Mouse (Mus musculus): ENCODE results near the gene Rtp2. TPM values are rescaled to one million over a fixed set of nuclear protein-coding genes. Genes with fewer than 3 reads are reported as not detected.

The Rtp2 gene
- polyA plus RNA-seq, 1 experiment from 2014 or later = not detected

DNA sequence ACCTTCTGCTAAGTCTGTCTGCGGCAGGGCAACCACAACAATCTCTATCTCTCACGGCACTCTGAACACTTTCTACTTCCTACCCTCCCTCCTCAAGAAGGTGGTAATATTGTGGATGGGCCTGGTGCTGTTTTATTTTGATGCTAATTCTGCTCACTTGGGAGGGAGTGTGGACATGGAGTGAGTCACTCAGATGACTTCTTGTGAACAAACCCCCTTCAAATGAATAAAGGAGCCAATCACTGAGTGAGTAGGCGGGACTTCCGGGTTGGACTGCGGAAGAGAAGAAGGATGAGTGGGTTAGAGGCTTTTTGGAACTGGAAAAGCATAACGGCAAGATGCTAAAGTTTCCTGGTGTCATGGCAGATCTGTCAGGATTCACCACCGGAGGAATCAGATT, 30.8 kb downstream of the Rtp2 start:
- Histone ChIP-seq H3K4me1 (replicated peaks) (peaks cover 14% of the 10 kb centered on the region), H3K27me3 (no peaks in the 10 kb centered on the region), H3K27ac (no peak overlapping the region), H3K36me3 (no peaks in the 10 kb centered on the region), H3K9me3 (no peaks in the 10 kb centered on the region), H3K4me3 (replicated peaks) (no peak overlapping the region), H3K4me2 (replicated peaks) (no peak overlapping the region), H3K9ac (replicated peaks) (no peak overlapping the region)
- ATAC-seq = no peak
- 91% methylated on average over 7 of the region's 7 CpGs for whole genome bisulfite sequencing

DNA sequence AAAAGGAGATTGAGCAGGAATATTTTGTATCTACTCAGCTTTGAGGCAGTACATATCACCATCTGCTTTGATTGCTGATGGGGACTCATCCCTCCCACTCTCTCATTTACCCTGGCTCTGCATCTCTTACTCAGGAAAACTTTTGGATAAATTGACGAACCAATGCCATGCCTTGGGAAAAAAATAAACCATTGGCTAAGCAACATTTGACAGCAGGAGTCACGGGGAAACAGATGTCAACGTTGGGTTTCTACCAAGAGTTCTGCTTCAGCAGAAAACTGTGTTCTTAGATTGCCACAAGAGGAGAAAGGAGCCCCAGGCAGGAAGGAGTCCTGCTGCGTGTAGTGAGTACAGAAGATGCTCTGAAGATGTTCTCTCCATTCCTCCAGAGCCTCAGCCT, 32.1 kb downstream of the Rtp2 start:
- peaks cover 14% of the 10 kb centered on the region for H3K4me1 ChIP-seq (replicated peaks)
- WGBS = 89% methylated on average over 4 of the region's 4 CpGs

DNA sequence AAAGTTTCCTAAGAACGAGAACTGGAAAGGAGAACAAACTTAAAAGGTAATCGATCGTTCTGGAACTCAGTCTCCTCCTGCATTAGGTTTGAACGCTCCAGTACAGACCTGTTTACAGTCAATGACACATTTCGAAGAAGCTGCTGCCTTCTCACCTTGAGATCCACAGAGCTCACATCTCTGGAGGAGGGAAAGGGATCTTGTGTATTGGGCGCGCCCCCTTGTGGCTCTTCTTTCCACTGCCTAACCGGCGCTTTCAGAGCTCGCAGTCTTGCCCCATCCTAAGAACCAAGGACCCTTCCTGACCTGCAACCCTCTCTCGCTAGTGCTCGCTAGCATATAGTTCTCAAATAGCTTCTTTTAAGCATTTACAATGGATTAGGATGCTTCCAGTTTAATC, 33.4 kb downstream of the Rtp2 start:
- Histone ChIP-seq H3K36me3 (no peaks in the 10 kb centered on the region), H3K4me1 (replicated peaks) (peaks cover 14% of the 10 kb centered on the region), H3K9me3 (no peaks in the 10 kb centered on the region), H3K9ac (replicated peaks) (no peak overlapping the region), H3K4me2 (replicated peaks) (peak overlapping the region; percentile 55), H3K4me3 (replicated peaks) (no peak overlapping the region; the same call in 1 of the 2 replicates), H3K27me3 (no peaks in the 10 kb centered on the region), H3K27ac (0 out of 2 replicates have a peak overlapping the region, but pooled peaks have one; percentile 7)
- WGBS = 13% methylated on average over 12 of the region's 12 CpGs
- peak; percentile 73 for ATAC-seq

More for the DNA sequence above, 32.1 kb downstream of the Rtp2 start:
- no peaks in the 10 kb centered on the region for H3K9me3 ChIP-seq
- no peak overlapping the region for H3K4me3 ChIP-seq (replicated peaks)
- H3K36me3 ChIP-seq = no peaks in the 10 kb centered on the region
- no peak for ATAC-seq
- H3K27me3 ChIP-seq = no peaks in the 10 kb centered on the region
- no peak overlapping the region for H3K27ac ChIP-seq
- H3K4me2 ChIP-seq (replicated peaks) = no peak overlapping the region
- no peak overlapping the region for H3K9ac ChIP-seq (replicated peaks)

DNA sequence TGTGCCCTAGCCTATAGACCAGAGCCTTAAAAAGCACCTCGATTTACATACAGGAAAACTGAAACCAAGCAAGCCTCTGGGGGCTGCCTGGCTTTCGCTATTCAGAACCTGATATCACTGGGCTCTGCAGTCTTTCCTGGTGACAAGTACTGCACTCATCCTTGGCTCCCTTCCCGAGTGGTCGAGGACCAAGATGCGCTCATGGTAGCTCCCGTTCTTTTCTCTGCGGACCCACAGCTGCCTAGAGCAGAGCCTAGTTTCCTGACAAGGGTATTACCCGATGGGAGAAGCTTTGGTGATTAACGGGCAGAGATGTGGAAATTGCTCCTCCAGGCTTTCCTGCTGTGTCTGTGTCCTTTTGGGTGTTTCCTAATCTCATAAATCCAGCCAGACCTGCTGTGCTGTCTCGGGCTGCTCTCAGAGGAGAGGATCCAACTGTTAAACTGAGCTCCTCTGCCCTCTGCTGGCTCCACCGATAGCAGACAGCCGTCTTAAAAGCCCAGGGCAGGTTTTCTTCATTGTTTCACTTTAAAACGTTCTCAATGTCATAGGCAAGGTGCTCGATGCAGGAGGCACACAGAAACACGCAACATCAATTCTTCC, 34.1 kb downstream of the Rtp2 start:
- Histone ChIP-seq H3K4me2 (replicated peaks) (peak overlapping the region; percentile 55), H3K9ac (replicated peaks) (peak overlapping the region; percentile 30), H3K4me1 (replicated peaks) (peaks cover 14% of the 10 kb centered on the region), H3K27me3 (no peaks in the 10 kb centered on the region), H3K4me3 (replicated peaks) (peak overlapping the region; percentile 23), H3K27ac (peak overlapping the region; percentile 45; the same call in 1 of the 2 replicates), H3K9me3 (no peaks in the 10 kb centered on the region), H3K36me3 (no peaks in the 10 kb centered on the region)
- WGBS = 8% methylated on average over 15 of the region's 15 CpGs
- peak; percentile 93 for ATAC-seq

DNA sequence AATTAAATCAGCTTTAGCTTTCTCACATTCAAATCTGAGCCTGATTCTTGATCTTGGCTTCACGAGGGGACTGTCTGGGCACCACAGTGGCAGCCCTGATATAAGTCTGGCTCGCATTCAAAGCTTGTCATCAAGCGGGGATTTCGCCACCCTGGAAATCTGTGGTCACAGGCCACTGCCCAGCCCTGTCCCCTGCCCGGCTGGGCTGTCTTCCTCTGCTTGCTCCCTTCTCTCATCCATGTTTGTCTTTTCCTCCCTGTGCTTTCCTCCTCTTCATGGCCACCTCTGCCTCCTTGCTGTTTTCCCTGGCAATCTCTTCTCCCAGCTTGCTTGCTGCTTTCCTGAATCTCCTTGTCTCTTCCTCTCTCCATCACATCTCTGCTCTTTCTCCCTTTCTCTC, 34.7 kb downstream of the Rtp2 start:
- Histone ChIP-seq H3K4me1 (replicated peaks) (peaks cover 14% of the 10 kb centered on the region), H3K4me2 (replicated peaks) (peak overlapping the region; percentile 55), H3K4me3 (replicated peaks) (no peak overlapping the region), H3K36me3 (no peaks in the 10 kb centered on the region), H3K9ac (replicated peaks) (peak overlapping the region; percentile 30), H3K27ac (peak overlapping the region; percentile 45; the same call in 1 of the 2 replicates), H3K9me3 (no peaks in the 10 kb centered on the region), H3K27me3 (peaks cover 3% of the 10 kb centered on the region; the same call in 1 of the 2 replicates)
- peak; percentile 31; the same call in 1 of the 2 replicates for ATAC-seq
- 47% methylated on average over 5 of the region's 5 CpGs for WGBS

DNA sequence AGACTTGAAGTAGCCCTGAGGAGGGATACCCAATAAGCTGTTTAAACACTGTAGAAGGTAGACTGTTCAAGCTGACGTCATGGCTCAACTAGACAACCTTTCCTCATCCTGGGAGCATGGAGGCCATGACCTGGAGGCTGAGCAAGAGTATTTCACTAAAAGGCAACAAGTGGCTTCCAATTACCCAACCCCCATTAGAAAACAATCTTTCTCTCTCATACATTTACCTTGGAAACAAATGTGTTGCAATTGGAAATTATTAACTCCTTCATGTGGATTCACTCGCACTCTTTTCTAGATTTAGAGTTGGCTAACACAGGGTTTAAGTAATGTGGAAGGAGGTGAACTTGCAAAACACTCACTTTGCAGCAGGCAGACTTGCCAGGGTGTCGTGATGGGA, 37.1 kb downstream of the Rtp2 start:
- H3K9ac ChIP-seq (replicated peaks) = no peak overlapping the region
- no peak overlapping the region for H3K4me2 ChIP-seq (replicated peaks)
- H3K9me3 ChIP-seq = no peaks in the 10 kb centered on the region
- peaks cover 27% of the 10 kb centered on the region for H3K27me3 ChIP-seq
- 88% methylated on average over 3 of the region's 3 CpGs for WGBS
- ATAC-seq = no peak
- no peak overlapping the region for H3K4me3 ChIP-seq (replicated peaks)
- H3K36me3 ChIP-seq = no peaks in the 10 kb centered on the region
- H3K4me1 ChIP-seq (replicated peaks) = peaks cover 21% of the 10 kb centered on the region
- no peak overlapping the region for H3K27ac ChIP-seq

DNA sequence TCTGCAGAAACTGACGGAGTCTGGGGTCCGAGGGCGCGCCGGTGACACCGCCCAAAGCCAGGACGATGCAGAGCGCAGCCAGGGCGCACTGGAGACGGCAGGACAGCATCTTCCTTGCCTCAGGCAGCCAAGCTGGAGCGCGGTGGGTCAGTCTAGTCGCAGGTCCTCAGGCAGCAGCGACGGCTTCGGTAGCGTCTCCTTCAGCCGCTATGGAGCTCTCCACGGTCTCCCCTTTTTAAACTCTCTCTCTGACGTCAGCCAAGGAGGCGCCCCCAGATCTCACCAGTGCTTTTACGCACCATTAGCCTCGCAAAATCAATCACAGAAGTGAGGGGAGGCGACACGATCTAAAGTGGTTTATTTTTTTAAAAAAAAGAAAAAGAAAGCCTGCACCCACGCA, 41.6 kb downstream of the Rtp2 start, which contains the start of gene Sst:
TSS of gene Sst (minus strand) at position 323 of the 400 bp plus-strand sequence.
- H3K4me2 ChIP-seq (replicated peaks) = peak within 1 kb of the TSS; percentile 55
- peak; percentile 43; the same call in 1 of the 2 replicates for ATAC-seq
- H3K36me3 ChIP-seq = no peaks in the 10 kb centered on the region
- H3K27ac ChIP-seq = no peak within 1 kb of the TSS
- WGBS = 6% methylated on average over 26 of the region's 26 CpGs
- H3K27me3 ChIP-seq = peaks cover 34% of the 10 kb centered on the region
- peak within 1 kb of the TSS; percentile 36 for H3K4me3 ChIP-seq (replicated peaks)
- no peaks in the 10 kb centered on the region for H3K9me3 ChIP-seq
- H3K4me1 ChIP-seq (replicated peaks) = peaks cover 19% of the 10 kb centered on the region
- H3K9ac ChIP-seq (replicated peaks) = peak within 1 kb of the TSS; percentile 32

DNA sequence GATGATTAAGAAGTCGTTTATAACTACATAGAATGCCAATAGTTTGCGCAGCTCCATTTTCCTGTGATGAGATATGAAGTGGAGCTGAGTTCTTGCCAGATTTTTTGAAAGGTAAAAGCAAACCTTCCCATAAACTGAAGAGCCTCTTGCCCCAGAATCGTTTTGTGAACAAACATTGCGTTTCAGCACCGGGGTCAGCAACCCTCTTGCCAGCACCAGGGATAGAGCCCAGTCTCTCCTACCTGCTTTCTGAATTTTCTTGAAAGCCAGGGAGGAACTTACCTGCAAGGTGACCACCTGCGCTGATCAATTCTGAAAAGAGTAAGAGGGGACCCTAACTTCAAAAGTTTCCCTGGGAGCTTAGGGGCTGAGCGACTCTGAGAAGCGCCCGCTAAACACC, 42.0 kb downstream of the Rtp2 start:
- Histone ChIP-seq H3K27me3 (peaks cover 34% of the 10 kb centered on the region), H3K27ac (no peak overlapping the region), H3K9me3 (no peaks in the 10 kb centered on the region), H3K4me3 (replicated peaks) (peak overlapping the region; percentile 36), H3K4me2 (replicated peaks) (peak overlapping the region; percentile 55), H3K36me3 (no peaks in the 10 kb centered on the region), H3K4me1 (replicated peaks) (peaks cover 22% of the 10 kb centered on the region), H3K9ac (replicated peaks) (peak overlapping the region; percentile 32; the same call in 1 of the 2 replicates)
- whole genome bisulfite sequencing = 11% methylated on average over 9 of the region's 9 CpGs
- no peak for ATAC-seq

DNA sequence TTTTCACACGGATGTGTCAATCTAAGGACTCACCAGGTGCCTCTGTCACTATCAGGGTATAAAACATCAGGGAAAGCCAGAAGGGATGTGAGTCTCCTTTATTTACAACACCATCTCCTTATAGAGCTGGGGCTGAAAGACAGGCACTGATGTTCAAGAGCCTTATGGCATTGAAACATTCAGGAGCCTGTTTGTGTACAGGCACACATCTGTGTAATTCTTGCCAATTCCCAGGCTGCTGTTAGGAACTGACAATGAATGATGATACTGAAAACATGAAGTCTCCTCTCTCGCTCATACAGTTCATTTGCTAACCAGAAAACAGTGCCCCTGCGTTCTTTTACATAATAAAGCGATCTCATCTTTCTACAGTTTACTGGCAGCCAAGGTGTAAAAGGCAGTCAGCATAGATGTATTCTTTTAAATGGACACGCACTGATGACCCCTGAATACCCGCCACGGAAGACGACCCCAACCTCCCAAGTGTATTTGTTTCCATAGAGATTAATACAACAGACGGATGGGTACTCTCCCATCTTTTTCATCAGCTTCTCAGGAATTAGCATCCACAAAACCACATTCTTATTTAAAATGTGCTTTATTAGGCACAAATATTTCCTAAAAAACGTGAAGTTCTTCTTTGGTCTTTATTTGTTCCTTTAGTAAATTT, 44.1 kb downstream of the Rtp2 start:
- no peaks in the 10 kb centered on the region for H3K36me3 ChIP-seq
- ATAC-seq = no peak
- no peak overlapping the region for H3K9ac ChIP-seq (replicated peaks)
- H3K9me3 ChIP-seq = no peaks in the 10 kb centered on the region
- peaks cover 23% of the 10 kb centered on the region for H3K4me1 ChIP-seq (replicated peaks)
- no peak overlapping the region for H3K4me2 ChIP-seq (replicated peaks)
- H3K27ac ChIP-seq = no peak overlapping the region
- H3K27me3 ChIP-seq = peaks cover 34% of the 10 kb centered on the region
- H3K4me3 ChIP-seq (replicated peaks) = no peak overlapping the region
- 41% methylated on average over 10 of the region's 10 CpGs for WGBS

DNA sequence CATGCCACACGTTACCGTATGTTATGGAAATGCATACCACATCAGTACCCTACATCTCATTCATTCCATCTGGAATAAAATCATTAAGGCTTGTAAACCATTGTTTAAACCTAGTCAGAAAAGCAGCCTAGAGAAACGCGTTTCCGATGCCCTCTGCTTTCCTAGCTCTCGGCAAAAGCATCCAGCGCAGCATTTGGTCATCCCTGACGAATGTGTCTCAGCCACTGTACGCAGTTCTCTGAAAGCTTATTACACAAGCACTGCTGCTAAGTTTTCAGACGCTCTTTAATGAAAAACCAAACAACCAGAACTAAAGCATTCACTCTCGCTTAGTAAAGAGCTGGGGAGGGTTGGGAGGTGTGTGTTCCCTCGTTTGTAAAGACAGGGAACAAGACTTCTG, 47.1 kb downstream of the Rtp2 start:
- Histone ChIP-seq H3K27ac (no peak overlapping the region), H3K27me3 (peaks cover 7% of the 10 kb centered on the region), H3K36me3 (no peaks in the 10 kb centered on the region), H3K4me1 (replicated peaks) (peaks cover 16% of the 10 kb centered on the region), H3K9me3 (no peaks in the 10 kb centered on the region), H3K4me3 (replicated peaks) (no peak overlapping the region), H3K9ac (replicated peaks) (no peak overlapping the region), H3K4me2 (replicated peaks) (no peak overlapping the region)
- 72% methylated on average over 12 of the region's 12 CpGs for WGBS
- ATAC-seq = no peak
